ENCODE assay signal across 9 mouse cellular contexts in the genomic region with DNA sequence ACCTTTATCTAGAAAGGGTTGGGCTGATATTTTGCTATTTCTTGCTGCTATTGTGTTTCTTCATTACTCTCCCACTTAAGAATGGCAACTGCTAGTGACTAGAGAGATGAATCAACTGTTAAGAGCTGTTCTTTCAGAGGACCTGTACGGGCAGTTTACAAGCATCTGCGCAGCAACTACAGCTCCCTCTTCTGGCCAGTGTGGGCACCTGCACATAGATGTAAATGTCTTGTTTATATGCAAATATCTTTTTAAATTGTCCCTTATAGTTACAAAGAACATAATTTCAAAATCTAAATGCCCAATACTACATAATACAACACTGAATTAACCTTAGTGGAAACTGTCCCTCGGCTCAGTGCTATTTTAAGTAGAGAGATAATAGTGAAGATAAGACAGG. TPM values are rescaled to one million over a fixed set of nuclear protein-coding genes. Genes with fewer than 3 reads are reported as not detected.
A peak's percentile ranks its signal among the peaks of the same experiment; 100 is the strongest.
DNase-seq lines count a peak whose midpoint lies in the region; ATAC-seq and TF ChIP-seq lines count a peak whose summit lies in the region.
"Had no signal": no experiment of that assay in that cellular context is flagged by ENCODE, and none has a peak within 500 bp of the region (broad histone marks: within the 10 kb centered on the region; RNA-seq: fewer than 3 reads in every experiment).

No protein-coding gene starts in this region.

- intact Hi-C loops in heart, postnatal 36 days (cut with DNase I), result loop anchor here (2.0 to 10.0 kb wide), 2 partner anchors 157 to 413 kb away; no protein-coding TSS in a partner anchor
- intact Hi-C loops in left cerebral cortex, postnatal 4 days (cut with DNase I), result loop anchor here (2.0 to 10.0 kb wide), 2 partner anchors 157 to 413 kb away; no protein-coding TSS in a partner anchor

- no peaks in the 10 kb centered on the region for H3K4me1 ChIP-seq in testis, adult 2 months (ENCODE audit: control insufficient read depth, insufficient read depth, low read length)

- no peaks in the 10 kb centered on the region; the same call in 1 of the 2 replicates for H3K36me3 ChIP-seq in testis, adult 2 months (ENCODE audit: control insufficient read depth, insufficient read depth, low read length)

- no peaks in the 10 kb centered on the region for H3K27me3 ChIP-seq in testis, adult 2 months (ENCODE audit: control insufficient read depth, insufficient read depth, low read length)
- H3K27me3 ChIP-seq: limb, embryonic 15.5 days had no signal

- no peak overlapping the region for H3K27ac ChIP-seq in testis, adult 2 months (ENCODE audit: control insufficient read depth, insufficient read depth, low read depth, low read length)
- H3K27ac ChIP-seq: limb, embryonic 15.5 days had no signal

- peak; percentile 59; the same call in 1 of the 2 replicates for TF ChIP-seq CTCF in testis, adult 2 months (IDR thresholded peaks at IDR 0.05; ENCODE audit: control insufficient read depth, insufficient read depth, insufficient replicate concordance, low read depth, low read length)

- peak; percentile 84 for DNase-seq in heart, adult 11 months
- no peak for DNase-seq in heart, postnatal 36 days
- no peak for DNase-seq in testis, postnatal 14 days (ENCODE audit: low spot score)
- peak; percentile 79 for DNase-seq in embryo, embryonic 10.5 days (ENCODE audit: low spot score)
- no peak for DNase-seq in left cerebral cortex, postnatal 4 days

- ATAC-seq in megakaryocyte progenitor cell, adult 5-6 weeks (replicated peaks; ENCODE audit: poor library complexity), result peak; percentile 59
- ATAC-seq in activated CD4-positive, CD25-positive, alpha-beta regulatory T cell, adult 4 months, result no peak

- H3K4me3 ChIP-seq in testis, adult 2 months (ENCODE audit: control insufficient read depth, low read depth, low read length), result no peak overlapping the region
- H3K4me3 ChIP-seq: limb, embryonic 15.5 days had no signal

- no peak for TF ChIP-seq POLR2A in testis, adult 2 months (IDR thresholded peaks at IDR 0.05; ENCODE audit: control insufficient read depth, low read depth, low read length)

RNA-seq across cellular contexts. Expression of a gene that starts 2.0 kb away (rescaled TPM):
- total RNA-seq in heart, postnatal 36 days (2021), result 100 to 1,000 TPM; 102 to 104 TPM
- polyA plus RNA-seq in testis, adult 2 months (2012; rRNA removed), result 19.5 and 20.4 TPM in 2 replicates
- total RNA-seq in megakaryocyte progenitor cell, adult 5-6 weeks (2015), result 79.3 and 89.8 TPM in 2 replicates
- 104 and 113 TPM in 2 replicates for total RNA-seq in megakaryocyte progenitor cell, adult 5-6 weeks (2017)
- 10 to 100 TPM; 51.5 to 52.4 TPM for polyA plus RNA-seq in activated CD4-positive, CD25-positive, alpha-beta regulatory T cell, adult 4 months (2017; shearing (Covaris generic))
- 10 to 100 TPM; 37.8 to 39.7 TPM for total RNA-seq in left cerebral cortex, postnatal 4 days (2021)

RNA-seq across cellular contexts. Expression of a gene that starts 20.8 kb away (rescaled TPM):
- total RNA-seq in heart, postnatal 36 days (2021), result not detected
- polyA plus RNA-seq in testis, adult 2 months (2012; rRNA removed), result 0.82 and 0.90 TPM in 2 replicates
- not detected in 2 replicates for total RNA-seq in megakaryocyte progenitor cell, adult 5-6 weeks (2015)
- total RNA-seq in megakaryocyte progenitor cell, adult 5-6 weeks (2017), result not detected in 2 replicates
- not detected for polyA plus RNA-seq in activated CD4-positive, CD25-positive, alpha-beta regulatory T cell, adult 4 months (2017; shearing (Covaris generic))
- total RNA-seq in left cerebral cortex, postnatal 4 days (2021), result not detected
- polyA plus RNA-seq: limb, embryonic 15.5 days had no signal

RNA-seq across cellular contexts. Expression of a gene that starts 51.0 kb away (rescaled TPM):
- total RNA-seq in heart, postnatal 36 days (2021), result 1 to 10 TPM; 4.5 to 5.7 TPM
- 0.61 and 0.87 TPM in 2 replicates for polyA plus RNA-seq in testis, adult 2 months (2012; rRNA removed)
- total RNA-seq in megakaryocyte progenitor cell, adult 5-6 weeks (2015), result 6.4 and 7.4 TPM in 2 replicates
- 5.6 and 7.0 TPM in 2 replicates for total RNA-seq in megakaryocyte progenitor cell, adult 5-6 weeks (2017)
- 1 to 10 TPM; 1.8 to 2.9 TPM for polyA plus RNA-seq in activated CD4-positive, CD25-positive, alpha-beta regulatory T cell, adult 4 months (2017; shearing (Covaris generic))
- total RNA-seq in left cerebral cortex, postnatal 4 days (2021), result 10 to 100 TPM; 20.0 to 22.9 TPM

Comparison
In these comparisons a context has a peak if more than half of its experiments do, and no peak if none do; other contexts are left out.
1. DNase-seq: peak in heart, adult 11 months (single experiment) and embryo, embryonic 10.5 days (single experiment); none in heart, postnatal 36 days (0 of 2), testis, postnatal 14 days (single experiment) and left cerebral cortex, postnatal 4 days (single experiment).